Mouse (Mus musculus) cerebellum, adult 2 months (tissue): ENCODE results near the gene Bcl11b. TPM values are rescaled to one million over a fixed set of nuclear protein-coding genes. Genes with fewer than 3 reads are reported as not detected.

Source experiments
- DNase-seq, 2 experiments: peaks; one replicate each; pipeline ENCODE4 v3.0.0; 2021
- H3K27ac ChIP-seq: fragments of 200-500 bp; 2 replicates; pipeline ENCODE4 v1.5.1; 2012; ENCODE audit warnings: low read length, control low read depth, inconsistent platforms; ENCODE audit not compliant: insufficient read depth
- H3K27me3 ChIP-seq: fragments of 200-500 bp; 2 replicates; pipeline ENCODE4 v1.6.1; 2012; ENCODE audit warnings: inconsistent platforms, mild to moderate bottlenecking, low read length, moderate library complexity; ENCODE audit not compliant: control insufficient read depth, insufficient read depth
- H3K4me1 ChIP-seq: fragments of 200-500 bp; 2 replicates; pipeline ENCODE4 v1.6.1; 2011; ENCODE audit warnings: low read length; ENCODE audit not compliant: control insufficient read depth, insufficient read depth
- H3K4me3 ChIP-seq: fragments of 200-500 bp; replicated peaks from 2 replicates; pipeline ENCODE3; 2011; ENCODE audit warnings: mild to moderate bottlenecking, low read depth, low read length, control low read depth; ENCODE audit not compliant: insufficient read depth
- CTCF ChIP-seq: fragments of 200-500 bp; IDR thresholded peaks from 2 replicates; pipeline ENCODE4 v1.5.1; 2011; ENCODE audit warnings: low read depth, mild to moderate bottlenecking, control low read depth, low read length, moderate library complexity, borderline replicate concordance; ENCODE audit not compliant: insufficient read depth
- POLR2A ChIP-seq: fragments of 200-500 bp; IDR thresholded peaks from 2 replicates; pipeline ENCODE4 v1.6.1; 2011; ENCODE audit warnings: low read length, control low read depth, borderline replicate concordance; ENCODE audit not compliant: insufficient read depth
- WGBS: fragments of 180-500 bp; shearing (Covaris S2); methylation state at CpG from one replicate; pipeline ENCODE4 v1.1.7; 2018; 5-methylcytosine and 5-hydroxymethylcytosine counted together
- polyA plus RNA-seq: library from polyadenylated mRNA; depleted of rRNA; stranded (reverse); fragments of >200 nt; gene quantifications from 2 replicates; pipeline ENCODE4 v1.2.3, GENCODE M21; 2012

Bcl11b gene
- polyA plus RNA-seq, 1 experiment = 2.5 TPM

DNA sequence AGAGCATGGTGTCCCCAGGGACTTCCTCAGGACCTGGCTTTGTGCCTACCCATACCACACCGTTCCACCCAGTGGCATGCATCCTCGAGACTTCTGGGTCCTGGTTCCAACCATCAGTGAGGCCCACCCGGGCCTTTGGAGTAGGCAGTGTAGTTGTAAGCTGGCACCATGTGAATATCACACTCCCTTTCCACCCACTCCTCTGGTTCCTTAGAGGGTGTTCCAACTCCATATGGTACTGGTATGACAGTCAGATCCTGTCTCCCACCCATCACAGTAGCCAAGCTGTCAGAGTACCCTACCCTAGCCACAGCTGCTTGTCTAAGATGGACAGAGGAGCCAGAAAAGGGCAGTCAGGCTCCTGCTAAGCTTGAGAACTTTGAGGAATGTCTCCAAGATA is 112.0 kb downstream of the Bcl11b start:
- H3K4me3 ChIP-seq = no peak overlapping the region

DNA sequence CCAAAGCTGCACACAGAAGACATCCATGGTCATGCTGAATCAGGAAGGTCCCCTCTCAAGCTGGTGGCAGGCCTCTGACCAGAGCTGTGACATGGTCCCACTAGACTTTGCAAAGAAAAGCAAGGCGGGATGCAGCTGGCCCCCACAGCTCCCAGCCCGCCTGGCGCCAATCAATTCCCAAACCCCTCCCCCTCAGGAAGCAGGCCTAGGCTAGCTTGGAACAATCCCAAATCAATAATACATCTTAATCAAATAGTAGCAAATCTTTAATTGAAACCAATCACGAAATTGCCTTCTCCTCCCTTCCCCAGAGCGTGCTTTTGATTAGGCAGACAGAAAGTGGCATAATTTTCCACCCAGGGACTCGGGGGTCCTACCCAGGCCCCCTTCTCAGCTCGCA is 113.1 kb downstream of the Bcl11b start:
- 81% methylated on average over 7 of the region's 7 CpGs for WGBS
- TF ChIP-seq CTCF (no peak), POLR2A (no peak)
- H3K27ac ChIP-seq = no peak overlapping the region
- H3K4me1 ChIP-seq = peaks cover 13% of the 10 kb centered on the region
- no peak for DNase-seq
- H3K4me3 ChIP-seq = no peak overlapping the region
- no peaks in the 10 kb centered on the region for H3K27me3 ChIP-seq

More for the DNA sequence above, 112.0 kb downstream of the Bcl11b start:
- 45% methylated on average over 3 of the region's 3 CpGs for WGBS
- no peak overlapping the region for H3K27ac ChIP-seq
- H3K27me3 ChIP-seq = no peaks in the 10 kb centered on the region
- TF ChIP-seq POLR2A (no peak), CTCF (no peak)
- DNase-seq = no peak
- H3K4me1 ChIP-seq = peaks cover 13% of the 10 kb centered on the region

DNA sequence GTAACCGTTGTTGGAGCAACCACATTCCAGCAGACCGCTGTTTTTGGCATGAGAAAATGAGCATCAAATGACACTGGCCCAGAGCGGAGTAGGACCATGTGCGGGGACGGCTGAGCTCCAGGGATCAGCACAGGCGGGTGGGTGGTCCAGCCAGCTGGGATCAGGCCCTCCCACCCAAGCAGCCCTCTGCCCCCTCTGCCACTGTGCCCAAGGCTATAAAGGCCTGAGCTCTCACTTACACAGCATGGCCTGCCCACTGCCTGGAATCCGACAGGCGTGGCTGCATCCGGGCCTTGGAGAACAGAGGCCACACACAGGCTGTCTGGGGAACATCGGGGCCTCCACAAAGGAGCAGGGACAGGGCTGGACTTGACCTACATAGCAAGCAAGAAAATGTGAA is 113.6 kb downstream of the Bcl11b start:
- TF ChIP-seq CTCF (no peak), POLR2A (no peak)
- H3K27me3 ChIP-seq = no peaks in the 10 kb centered on the region
- no peak overlapping the region for H3K27ac ChIP-seq
- WGBS = 46% methylated on average over 10 of the region's 10 CpGs
- H3K4me3 ChIP-seq = no peak overlapping the region
- DNase-seq = no peak
- H3K4me1 ChIP-seq = peaks cover 13% of the 10 kb centered on the region

GRCm38 (mm10) chr12:107888646-107889045 is 114.8 kb downstream of the Bcl11b start:
- Histone ChIP-seq H3K4me3 (no peak overlapping the region), H3K27ac (no peak overlapping the region), H3K4me1 (peaks cover 13% of the 10 kb centered on the region), H3K27me3 (no peaks in the 10 kb centered on the region)
- peak in 1 of 2 experiments; percentile 20 for DNase-seq
- TF ChIP-seq CTCF (no peak), POLR2A (no peak)
- 35% methylated on average over 5 of the region's 5 CpGs for WGBS

- TF ChIP-seq CTCF = no peak
- no peak for TF ChIP-seq POLR2A
- DNase-seq = peak in 1 of 2 experiments; percentile 49
- Histone ChIP-seq H3K4me3 (no peak overlapping the region), H3K27me3 (no peaks in the 10 kb centered on the region), H3K4me1 (peaks cover 13% of the 10 kb centered on the region), H3K27ac (no peak overlapping the region)
- WGBS = 44% methylated on average over 5 of the region's 5 CpGs
Measured at GRCm38 (mm10) chr12:107888049-107888448, 115.4 kb downstream of the Bcl11b start.

- DNase-seq = no peak
- Histone ChIP-seq H3K4me1 (peaks cover 13% of the 10 kb centered on the region), H3K27me3 (no peaks in the 10 kb centered on the region), H3K27ac (no peak overlapping the region), H3K4me3 (no peak overlapping the region)
- TF ChIP-seq POLR2A (no peak), CTCF (no peak)
- WGBS = 83% methylated on average over 6 of the region's 6 CpGs
Measured at GRCm38 (mm10) chr12:107887621-107888020, 115.8 kb downstream of the Bcl11b start.

DNA sequence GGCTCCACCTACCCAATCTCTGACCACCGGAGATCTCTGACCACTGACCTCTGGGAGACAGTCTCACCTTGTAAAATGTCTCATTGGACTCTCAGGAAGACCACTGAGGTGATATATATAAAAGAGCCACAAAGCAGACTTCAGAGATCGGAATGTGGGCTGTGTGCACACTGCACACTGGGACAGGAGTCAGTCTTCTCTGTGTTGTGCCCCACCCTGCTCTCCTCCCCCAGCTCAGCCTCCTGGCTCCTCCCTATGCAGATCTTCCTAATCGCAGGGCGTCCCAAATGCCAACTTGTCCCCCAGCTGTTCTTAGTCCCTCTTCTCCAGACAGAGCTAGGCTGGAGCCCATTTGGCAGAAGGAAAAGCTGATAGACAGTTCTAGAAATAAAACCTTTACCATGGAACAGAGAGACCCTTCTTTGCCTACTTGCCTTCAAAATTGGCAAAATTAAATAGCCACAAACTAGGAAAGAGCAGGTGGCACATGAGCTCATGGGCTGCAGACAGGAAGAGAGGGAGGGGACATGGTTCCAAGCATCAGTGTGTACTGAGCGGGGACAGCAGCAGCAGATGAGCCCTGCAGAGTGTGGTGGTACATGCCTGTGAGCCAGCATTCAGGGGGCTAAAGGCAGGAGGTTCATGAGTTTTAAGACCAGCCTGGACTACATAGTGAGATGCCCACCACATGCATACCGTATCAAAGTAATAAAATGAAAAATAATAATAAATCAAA is 118.9 kb downstream of the Bcl11b start:
- no peak for DNase-seq
- H3K27me3 ChIP-seq = no peaks in the 10 kb centered on the region
- no peak overlapping the region for H3K4me3 ChIP-seq
- 57% methylated on average over 6 of the region's 6 CpGs for WGBS
- no peak overlapping the region for H3K27ac ChIP-seq
- H3K4me1 ChIP-seq = peaks cover 13% of the 10 kb centered on the region; the same call in 1 of the 2 replicates
- TF ChIP-seq POLR2A (no peak), CTCF (no peak)

- TF ChIP-seq POLR2A (no peak), CTCF (no peak)
- 86% methylated on average over 9 of the region's 9 CpGs for WGBS
- no peaks in the 10 kb centered on the region for H3K4me1 ChIP-seq
- no peaks in the 10 kb centered on the region for H3K27me3 ChIP-seq
- no peak overlapping the region for H3K4me3 ChIP-seq
- no peak for DNase-seq
- H3K27ac ChIP-seq = no peak overlapping the region
Measured at GRCm38 (mm10) chr12:107881726-107882125, 121.7 kb downstream of the Bcl11b start.
